Mouse (Mus musculus) spleen, adult 2 months (tissue): Measurements from ENCODE around the gene Cfap97d1. TPM values are rescaled to one million over a fixed set of nuclear protein-coding genes. Genes with fewer than 3 reads are reported as not detected.
A peak's percentile ranks its signal among the peaks of the same experiment; 100 is the strongest.

Source experiments
- DNase-seq, 2 experiments: peaks; one replicate each; pipeline versions ENCODE4 v3.0.0 to v3.0.0-alpha.2; 2012 to 2021; ENCODE audit warnings: low spot score in 2 of 2, low read depth in 1 of 2
- H3K27ac ChIP-seq: fragments of 200-500 bp; 2 replicates; pipeline ENCODE4 v1.5.1; 2012; ENCODE audit warnings: low read length, inconsistent platforms; ENCODE audit not compliant: insufficient read depth
- H3K27me3 ChIP-seq: fragments of 200-500 bp; 2 replicates; pipeline ENCODE4 v1.6.1; 2012; ENCODE audit warnings: mild to moderate bottlenecking, moderate library complexity, low read length, inconsistent platforms; ENCODE audit not compliant: control insufficient read depth, insufficient read depth
- H3K36me3 ChIP-seq: fragments of 200-500 bp; 2 replicates; pipeline ENCODE4 v1.6.1; 2012; ENCODE audit warnings: mild to moderate bottlenecking, low read length, inconsistent platforms; ENCODE audit not compliant: control insufficient read depth, insufficient read depth
- H3K4me1 ChIP-seq: fragments of 200-500 bp; 2 replicates; pipeline ENCODE4 v1.6.1; 2011; ENCODE audit warnings: inconsistent platforms; ENCODE audit not compliant: control insufficient read depth, insufficient read depth, insufficient read length
- H3K4me3 ChIP-seq: fragments of 200-500 bp; 2 replicates; pipeline ENCODE4 v1.5.1; 2011; ENCODE audit warnings: mild to moderate bottlenecking, inconsistent platforms; ENCODE audit not compliant: insufficient read depth, insufficient read length; ENCODE audit errors: extremely low read depth
- CTCF ChIP-seq: fragments of 200-500 bp; IDR thresholded peaks from 2 replicates; pipeline ENCODE4 v1.5.1; 2011; ENCODE audit warnings: mild to moderate bottlenecking, inconsistent platforms; ENCODE audit not compliant: insufficient read depth, insufficient read length, insufficient replicate concordance; ENCODE audit errors: extremely low read depth
- POLR2A ChIP-seq: fragments of 200-500 bp; IDR thresholded peaks from 2 replicates; pipeline ENCODE4 v1.6.1; 2011; ENCODE audit warnings: low read depth, low read length, inconsistent platforms
- WGBS: fragments of 180-500 bp; shearing (Covaris S2); methylation state at CpG from one replicate; pipeline ENCODE4 v1.1.7; 2018; 5-methylcytosine and 5-hydroxymethylcytosine counted together
- polyA plus RNA-seq: library from polyadenylated mRNA; depleted of rRNA; stranded (reverse); fragments of >200 nt; gene quantifications from 2 replicates; pipeline ENCODE4 v1.2.3, GENCODE M21; 2012

Cfap97d1 gene
- polyA plus RNA-seq, 1 experiment: not detected

- no peaks in the 10 kb centered on the region for H3K36me3 ChIP-seq
- H3K27me3 ChIP-seq: no peaks in the 10 kb centered on the region
- WGBS: 88% methylated on average over 5 of the region's 5 CpGs
- no peak overlapping the region for H3K4me3 ChIP-seq
- peaks cover 8% of the 10 kb centered on the region; the same call in 1 of the 2 replicates for H3K4me1 ChIP-seq
- no peak for TF ChIP-seq POLR2A
- TF ChIP-seq CTCF: no peak
- no peak overlapping the region for H3K27ac ChIP-seq
- DNase-seq: no peak
These were observed 34.1 kb upstream of the Cfap97d1 start for GRCm38 (mm10) chr11:101950021-101950420.

GRCm38 (mm10) chr11:101952541-101953341 lies 31.3 kb upstream of the Cfap97d1 start:
- Histone ChIP-seq H3K4me3 (no peak overlapping the region), H3K27me3 (no peaks in the 10 kb centered on the region; the same call in 1 of the 2 replicates), H3K36me3 (no peaks in the 10 kb centered on the region), H3K27ac (no peak overlapping the region), H3K4me1 (peaks cover 8% of the 10 kb centered on the region; the same call in 1 of the 2 replicates)
- peak in 1 of 2 experiments; percentile 65 for DNase-seq
- 3% methylated on average over 24 of the region's 24 CpGs for WGBS
- TF ChIP-seq POLR2A: no peak
- TF ChIP-seq CTCF: no peak

GRCm38 (mm10) chr11:101953441-101953840 lies 30.6 kb upstream of the Cfap97d1 start:
- 5% methylated on average over 4 of the region's 4 CpGs for WGBS
- H3K36me3 ChIP-seq: no peaks in the 10 kb centered on the region
- no peaks in the 10 kb centered on the region; the same call in 1 of the 2 replicates for H3K27me3 ChIP-seq
- no peak for TF ChIP-seq CTCF
- no peak for TF ChIP-seq POLR2A
- H3K27ac ChIP-seq: no peak overlapping the region
- no peak for DNase-seq
- H3K4me1 ChIP-seq: peaks cover 8% of the 10 kb centered on the region; the same call in 1 of the 2 replicates
- no peak overlapping the region for H3K4me3 ChIP-seq

GRCm38 (mm10) chr11:101957476-101957875 lies 26.6 kb upstream of the Cfap97d1 start:
- TF ChIP-seq CTCF: no peak
- no peak for TF ChIP-seq POLR2A
- 47% methylated on average over 5 of the region's 5 CpGs for WGBS
- H3K36me3 ChIP-seq: no peaks in the 10 kb centered on the region
- H3K4me3 ChIP-seq: no peak overlapping the region
- H3K27me3 ChIP-seq: no peaks in the 10 kb centered on the region; the same call in 1 of the 2 replicates
- peaks cover 4% of the 10 kb centered on the region; the same call in 1 of the 2 replicates for H3K4me1 ChIP-seq
- DNase-seq: no peak
- H3K27ac ChIP-seq: no peak overlapping the region

GRCm38 (mm10) chr11:101963043-101963442 lies 21.0 kb upstream of the Cfap97d1 start:
- Histone ChIP-seq H3K4me3 (no peak overlapping the region), H3K27me3 (peaks cover 14% of the 10 kb centered on the region), H3K27ac (no peak overlapping the region), H3K4me1 (peaks cover 14% of the 10 kb centered on the region), H3K36me3 (no peaks in the 10 kb centered on the region)
- 5% methylated on average over 11 of the region's 11 CpGs for WGBS
- TF ChIP-seq POLR2A (no peak), CTCF (no peak)
- DNase-seq: no peak

GRCm38 (mm10) chr11:101963473-101964291 lies 20.4 kb upstream of the Cfap97d1 start:
- no peak for TF ChIP-seq POLR2A
- no peak for TF ChIP-seq CTCF
- 1% methylated on average over 78 of the region's 78 CpGs for WGBS
- no peak for DNase-seq
- Histone ChIP-seq H3K27ac (no peak overlapping the region), H3K4me3 (peak overlapping the region; percentile 43; the same call in 1 of the 2 replicates), H3K27me3 (peaks cover 14% of the 10 kb centered on the region), H3K4me1 (peaks cover 14% of the 10 kb centered on the region), H3K36me3 (no peaks in the 10 kb centered on the region)
